In genomic region chr16:92738476-92739010, GRCm38 (mm10) we compare ENCODE assay signal across 25 mouse cellular contexts.
A peak's percentile ranks its signal among the peaks of the same experiment; 100 is the strongest.
DNase-seq lines count a peak whose midpoint lies in the region; ATAC-seq and TF ChIP-seq lines count a peak whose summit lies in the region.
"Had no signal": no experiment of that assay in that cellular context is flagged by ENCODE, and none has a peak within 500 bp of the region (broad histone marks: within the 10 kb centered on the region; RNA-seq: fewer than 3 reads in every experiment).

No protein-coding gene starts in this region.

- no peak overlapping the region for H3K9ac ChIP-seq in embryonic facial prominence, embryonic 15.5 days
- H3K9ac ChIP-seq in limb, embryonic 13.5 days = no peak overlapping the region
- H3K9ac ChIP-seq: liver, embryonic 13.5 days; stomach, embryonic 15.5 days had no signal

- 0 out of 2 replicates have a peak overlapping the region, but pooled peaks have one; percentile 11 for H3K27ac ChIP-seq in thymus, adult 2 months (ENCODE audit: control insufficient read depth, insufficient read depth, low read length)
- H3K27ac ChIP-seq in embryonic facial prominence, embryonic 15.5 days (replicated peaks) = no peak overlapping the region
- no peak overlapping the region for H3K27ac ChIP-seq in limb, embryonic 13.5 days
- H3K27ac ChIP-seq: forebrain, embryonic 10.5 days; hindbrain, embryonic 10.5 days; hindbrain, postnatal 0 days; layer of hippocampus, adult 2 months; liver, embryonic 13.5 days; stomach, embryonic 15.5 days had no signal

- 0 out of 2 replicates have a peak, but pooled peaks have one; percentile 14 for TF ChIP-seq POLR2A in thymus, adult 2 months (IDR thresholded peaks at IDR 0.05; ENCODE audit: control insufficient read depth, extremely low read depth, insufficient read depth, low read length, poor library complexity)

- H3K36me3 ChIP-seq in thymus, adult 2 months (ENCODE audit: control insufficient read depth, insufficient read depth, low read length) = no peaks in the 10 kb centered on the region
- no peaks in the 10 kb centered on the region for H3K36me3 ChIP-seq in embryonic facial prominence, embryonic 15.5 days
- H3K36me3 ChIP-seq in limb, embryonic 13.5 days = no peaks in the 10 kb centered on the region
- H3K36me3 ChIP-seq: forebrain, embryonic 10.5 days; hindbrain, embryonic 10.5 days; liver, embryonic 13.5 days; stomach, embryonic 15.5 days had no signal

- no peak for DNase-seq in thymus, adult 2 months
- DNase-seq in thymus, postnatal 36 days = no peak
- DNase-seq in cerebellum, adult 9-10 months = no peak
- DNase-seq in adrenal gland, postnatal 4 days (ENCODE audit: low spot score in 2 of 2) = no peak
- DNase-seq: adrenal gland, postnatal 36 days; cerebellum, adult 11-12 months; cerebellum, postnatal 14 days; kidney, postnatal 25 days; liver, embryonic 13.5 days; lung, adult 2 months; lung, postnatal 14 days; midbrain, embryonic 14.5 days; thymus, postnatal 4 days had no signal

- no peak; the same call in 1 of the 2 replicates for ATAC-seq in embryonic facial prominence, embryonic 15.5 days (ENCODE audit: insufficient number of reproducible peaks, low FRiP score, low TSS enrichment, low read depth)
- ATAC-seq in limb, embryonic 13.5 days (ENCODE audit: low FRiP score, low read depth) = peak; percentile 44; the same call in 1 of the 2 replicates
- no peak for ATAC-seq in megakaryocyte, adult 5-6 weeks (ENCODE audit: poor library complexity, severe bottlenecking)
- ATAC-seq: hindbrain, postnatal 0 days; intestine, postnatal 0 days; Patski had no signal

- H3K4me1 ChIP-seq in thymus, adult 2 months (replicated peaks; ENCODE audit: control insufficient read depth, insufficient read depth, low read length) = peaks cover 47% of the 10 kb centered on the region
- H3K4me1 ChIP-seq in embryonic facial prominence, embryonic 15.5 days = peaks cover 38% of the 10 kb centered on the region
- peaks cover 28% of the 10 kb centered on the region for H3K4me1 ChIP-seq in limb, embryonic 13.5 days
- H3K4me1 ChIP-seq: stomach, embryonic 15.5 days had no signal

- 58% methylated on average over 11 of the region's 11 CpGs for WGBS in thymus, adult 2 months
- 32% methylated on average over 11 of the region's 11 CpGs for WGBS in embryonic facial prominence, embryonic 15.5 days
- WGBS in limb, embryonic 13.5 days = 21% methylated on average over 11 of the region's 11 CpGs

- no peak for TF ChIP-seq CTCF in thymus, adult 2 months (IDR thresholded peaks at IDR 0.05; ENCODE audit: borderline replicate concordance, control insufficient read depth, extremely low read depth, insufficient read depth, low read length, poor library complexity)

- H3K4me2 ChIP-seq in embryonic facial prominence, embryonic 15.5 days (replicated peaks) = peak overlapping the region; percentile 33
- peak overlapping the region; percentile 42 for H3K4me2 ChIP-seq in limb, embryonic 13.5 days (replicated peaks)
- H3K4me2 ChIP-seq: heart, embryonic 11.5 days; liver, embryonic 13.5 days; stomach, embryonic 15.5 days had no signal

- H3K4me3 ChIP-seq in thymus, adult 2 months (ENCODE audit: control insufficient read depth, insufficient read depth, low read length) = no peak overlapping the region
- H3K4me3 ChIP-seq in embryonic facial prominence, embryonic 15.5 days (replicated peaks) = no peak overlapping the region
- H3K4me3 ChIP-seq in limb, embryonic 13.5 days = no peak overlapping the region
- H3K4me3 ChIP-seq: forebrain, embryonic 10.5 days; hindbrain, embryonic 10.5 days; layer of hippocampus, adult 2 months; liver, embryonic 13.5 days; megakaryocyte, embryonic 14.5 days; stomach, embryonic 15.5 days had no signal

- H3K27me3 ChIP-seq in thymus, adult 2 months (ENCODE audit: control insufficient read depth, insufficient read depth, low read length) = no peaks in the 10 kb centered on the region
- H3K27me3 ChIP-seq in embryonic facial prominence, embryonic 15.5 days = no peaks in the 10 kb centered on the region
- peaks cover 42% of the 10 kb centered on the region for H3K27me3 ChIP-seq in limb, embryonic 13.5 days
- H3K27me3 ChIP-seq: liver, embryonic 13.5 days; megakaryocyte, embryonic 14.5 days; Patski; stomach, embryonic 15.5 days had no signal

- no peaks in the 10 kb centered on the region for H3K9me3 ChIP-seq in embryonic facial prominence, embryonic 15.5 days (replicated peaks)
- no peaks in the 10 kb centered on the region for H3K9me3 ChIP-seq in limb, embryonic 13.5 days
- H3K9me3 ChIP-seq: forebrain, embryonic 10.5 days; hindbrain, embryonic 10.5 days; liver, embryonic 13.5 days; megakaryocyte, embryonic 14.5 days; stomach, embryonic 15.5 days had no signal
